Mouse (Mus musculus): ENCODE measurements around the gene Atad2b.

Atad2b gene

DNA sequence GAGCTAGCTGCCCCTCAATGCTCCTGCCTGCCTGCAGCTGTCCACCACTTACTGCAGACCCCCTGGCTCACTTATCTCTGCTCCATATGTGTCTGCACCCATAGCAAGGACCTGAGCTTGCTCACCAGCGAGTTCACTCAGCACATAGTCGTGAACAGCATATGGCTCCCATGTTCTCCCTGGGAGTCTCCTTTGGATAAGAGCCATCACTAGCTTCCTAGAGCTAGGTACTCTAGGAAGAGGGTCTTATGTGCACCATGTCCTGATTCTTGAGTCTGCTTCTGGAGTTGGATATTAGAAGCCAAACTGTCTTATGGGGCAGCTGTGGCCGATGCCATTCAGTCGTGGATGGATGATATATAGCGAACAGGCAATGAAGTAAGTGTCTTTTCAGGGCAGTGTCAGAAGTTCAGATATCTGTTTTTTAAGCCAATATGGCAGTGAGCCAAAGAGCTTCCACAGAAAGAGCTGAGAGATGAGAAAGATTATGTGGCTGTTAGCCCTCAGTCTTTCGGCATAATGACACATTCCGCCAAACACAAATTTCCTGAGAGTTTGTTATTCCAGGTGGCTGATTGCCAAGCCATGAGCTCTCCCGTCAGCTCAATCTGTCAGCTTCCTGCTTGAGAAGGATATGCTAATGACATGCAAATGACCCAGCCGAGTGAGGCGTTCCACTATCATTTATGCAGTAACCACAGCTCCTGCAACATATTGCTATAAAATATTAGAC lies 170.8 kb downstream of the Atad2b start:
- DNase-seq: peak; percentile 76

DNA sequence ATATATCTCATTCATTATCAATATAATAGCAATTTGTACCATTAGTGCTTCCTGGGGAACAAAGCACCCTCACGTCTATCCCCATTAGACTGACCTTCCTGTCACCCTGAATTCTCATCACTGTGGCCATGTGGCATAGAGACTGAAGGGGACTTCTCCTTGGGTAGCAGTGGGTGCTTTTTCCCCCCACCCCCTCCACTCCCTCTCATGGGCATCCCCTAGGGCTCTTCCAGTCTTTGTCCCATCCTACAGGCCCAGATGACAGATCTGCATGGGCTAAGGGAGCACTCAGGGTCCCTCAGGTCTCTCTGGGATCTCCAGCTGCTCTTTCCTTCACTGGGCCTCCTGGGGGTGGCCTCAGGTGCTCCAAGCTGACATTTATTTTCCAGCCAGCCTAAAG lies 171.5 kb downstream of the Atad2b start:
- no peak for DNase-seq

All from kidney, postnatal 10 days (tissue).